Mouse (Mus musculus): ENCODE results near the gene Ip6k3.

DNA sequence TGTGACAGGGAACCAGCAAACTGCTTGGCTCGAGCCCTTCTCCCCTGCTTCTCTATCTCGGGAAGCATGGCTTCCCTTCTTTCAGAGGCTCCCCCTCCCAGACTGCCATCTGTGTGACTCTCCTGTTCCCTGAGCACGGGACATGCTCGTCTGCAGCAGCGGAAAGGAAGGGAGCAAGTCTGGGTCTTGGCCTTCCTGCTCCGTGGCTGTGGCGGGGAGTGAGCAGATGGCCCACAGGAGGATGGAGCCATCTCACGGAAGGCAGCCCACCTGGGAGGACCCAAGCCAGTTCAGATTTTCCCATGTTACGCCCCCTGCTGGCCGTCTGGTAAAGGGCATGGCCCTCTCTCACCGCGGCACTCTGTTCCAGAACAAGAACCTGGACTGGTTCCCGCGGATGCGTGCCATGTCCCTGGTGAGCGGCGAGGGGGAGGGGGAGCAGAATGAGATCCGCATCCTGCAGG lies 47.0 kb downstream of the Ip6k3 start:
- no peak for TF ChIP-seq GATA1 (IDR thresholded peaks at IDR 0.05; ENCODE audit: borderline replicate concordance, low read length)
- TF ChIP-seq FLI1 (IDR thresholded peaks at IDR 0.05; ENCODE audit: low read length) = no peak
